Comparison of ENCODE assay signal across 8 mouse cellular contexts in genomic region chr10:78069101-78070011, GRCm38 (mm10). TPM values are rescaled to one million over a fixed set of nuclear protein-coding genes. Genes with fewer than 3 reads are reported as not detected.
A peak's percentile ranks its signal among the peaks of the same experiment; 100 is the strongest.
DNase-seq lines count a peak whose midpoint lies in the region; ATAC-seq and TF ChIP-seq lines count a peak whose summit lies in the region.

Gene Icosl (plus strand): TSS chr10:78069302.

- H3K9me3 ChIP-seq in erythroblast, embryonic 14.5 days (ENCODE audit: control insufficient read depth, low read length) = no peaks in the 10 kb centered on the region
- no peaks in the 10 kb centered on the region for H3K9me3 ChIP-seq in limb, embryonic 14.5 days (ENCODE audit: control insufficient read depth, low read length)
- no peaks in the 10 kb centered on the region for H3K9me3 ChIP-seq in midbrain, embryonic 14.5 days (ENCODE audit: control insufficient read depth, low read length)

- no peaks in the 10 kb centered on the region for H3K4me1 ChIP-seq in erythroblast, embryonic 14.5 days (ENCODE audit: control insufficient read depth)
- H3K4me1 ChIP-seq in limb, embryonic 14.5 days (ENCODE audit: control insufficient read depth, insufficient read depth, low read length) = 0 out of 2 replicates have a peak, but pooled peaks cover 4% of the 10 kb centered on the region
- H3K4me1 ChIP-seq in midbrain, embryonic 14.5 days (ENCODE audit: control insufficient read depth, insufficient read depth, low read length) = 0 out of 2 replicates have a peak, but pooled peaks cover 7% of the 10 kb centered on the region
- H3K4me1 ChIP-seq in spleen, adult 2 months (ENCODE audit: control insufficient read depth, insufficient read depth, insufficient read length) = peaks cover 14% of the 10 kb centered on the region; the same call in 1 of the 2 replicates

- H3K4me2 ChIP-seq in limb, embryonic 14.5 days (replicated peaks; ENCODE audit: low read depth, low read length, severe bottlenecking) = peak within 1 kb of the TSS; percentile 97
- H3K4me2 ChIP-seq in midbrain, embryonic 14.5 days (ENCODE audit: low read length) = peak within 1 kb of the TSS; percentile 99

- WGBS in limb, embryonic 14.5 days = 1% methylated on average over 63 of the region's 66 CpGs
- under 1% methylated on average over 66 of the region's 66 CpGs for WGBS in midbrain, embryonic 14.5 days
- under 1% methylated on average over 66 of the region's 66 CpGs for WGBS in spleen, adult 2 months

- peak within 1 kb of the TSS; percentile 58 for H3K4me3 ChIP-seq in erythroblast, embryonic 14.5 days (replicated peaks)
- peak within 1 kb of the TSS; percentile 65 for H3K4me3 ChIP-seq in limb, embryonic 14.5 days (replicated peaks; ENCODE audit: low read length)
- H3K4me3 ChIP-seq in midbrain, embryonic 14.5 days (replicated peaks; ENCODE audit: low read depth, low read length) = peak within 1 kb of the TSS; percentile 53
- peak within 1 kb of the TSS; percentile 94 for H3K4me3 ChIP-seq in spleen, adult 2 months (ENCODE audit: extremely low read depth, insufficient read depth, insufficient read length)

- peaks cover 45% of the 10 kb centered on the region for H3K27me3 ChIP-seq in erythroblast, embryonic 14.5 days (ENCODE audit: control insufficient read depth)
- no peaks in the 10 kb centered on the region for H3K27me3 ChIP-seq in limb, embryonic 14.5 days (ENCODE audit: control insufficient read depth, insufficient read depth, low read length)
- peaks cover 9% of the 10 kb centered on the region for H3K27me3 ChIP-seq in midbrain, embryonic 14.5 days (ENCODE audit: control insufficient read depth, insufficient read depth, low read length)
- no peaks in the 10 kb centered on the region for H3K27me3 ChIP-seq in spleen, adult 2 months (ENCODE audit: control insufficient read depth, insufficient read depth, low read length)

- H3K36me3 ChIP-seq in erythroblast, embryonic 14.5 days (ENCODE audit: control insufficient read depth) = no peaks in the 10 kb centered on the region; the same call in 1 of the 2 replicates
- H3K36me3 ChIP-seq in limb, embryonic 14.5 days (ENCODE audit: control insufficient read depth, insufficient read depth, low read length) = no peaks in the 10 kb centered on the region
- H3K36me3 ChIP-seq in midbrain, embryonic 14.5 days (ENCODE audit: control insufficient read depth, insufficient read depth, low read length) = no peaks in the 10 kb centered on the region
- peaks cover 30% of the 10 kb centered on the region for H3K36me3 ChIP-seq in spleen, adult 2 months (ENCODE audit: control insufficient read depth, insufficient read depth, low read length)

- TF ChIP-seq POLR2A in limb, embryonic 14.5 days (IDR thresholded peaks at IDR 0.05; ENCODE audit: borderline replicate concordance, extremely low read depth, insufficient read depth, insufficient read length) = no peak
- TF ChIP-seq POLR2A in spleen, adult 2 months (IDR thresholded peaks at IDR 0.05; ENCODE audit: low read depth, low read length) = peak; percentile 70

- H3K9ac ChIP-seq in limb, embryonic 14.5 days (ENCODE audit: low read depth, low read length, severe bottlenecking) = peak within 1 kb of the TSS; percentile 61
- H3K9ac ChIP-seq in midbrain, embryonic 14.5 days (replicated peaks; ENCODE audit: low read length) = peak within 1 kb of the TSS; percentile 56

- no peak for ATAC-seq in erythroblast, adult 5-6 weeks (replicated peaks; ENCODE audit: low FRiP score, poor library complexity, severe bottlenecking)
- ATAC-seq in limb, embryonic 14.5 days (ENCODE audit: low FRiP score, low read depth) = peak; percentile 92
- ATAC-seq in midbrain, embryonic 14.5 days (ENCODE audit: low FRiP score, low TSS enrichment) = peak; percentile 81

- peak; percentile 81 for DNase-seq in embryo, embryonic 9.5 days (ENCODE audit: extremely low spot score)
- peak; percentile 79 for DNase-seq in heart, adult 8-10 months (ENCODE audit: low spot score)
- peak; percentile 86 for DNase-seq in kidney, adult 18-20 months
- peak; percentile 71 for DNase-seq in limb, embryonic 14.5 days (ENCODE audit: low spot score)
- DNase-seq in midbrain, embryonic 14.5 days = peak; percentile 76
- DNase-seq in spleen, adult 2 months (ENCODE audit: low read depth in 1 of 2, low spot score in 2 of 2) = peak; percentile 62 to 93

- peak; percentile 68; the same call in 1 of the 2 replicates for TF ChIP-seq CTCF in spleen, adult 2 months (IDR thresholded peaks at IDR 0.05; ENCODE audit: extremely low read depth, insufficient read depth, insufficient read length, insufficient replicate concordance)

- H3K27ac ChIP-seq in limb, embryonic 14.5 days (replicated peaks; ENCODE audit: low read depth, low read length) = no peak within 1 kb of the TSS
- H3K27ac ChIP-seq in midbrain, embryonic 14.5 days (replicated peaks; ENCODE audit: low read depth, low read length) = no peak within 1 kb of the TSS
- peak within 1 kb of the TSS; percentile 91 for H3K27ac ChIP-seq in spleen, adult 2 months (ENCODE audit: insufficient read depth, low read length)

RNA-seq across cellular contexts. Expression of gene Icosl, which starts in this region (rescaled TPM):
- polyA plus RNA-seq in erythroblast, embryonic 14.5 days (2012) = 0.01 TPM in 1 of 2 replicates, not detected in the other
- 2.3 and 2.7 TPM in 2 replicates for total RNA-seq in erythroblast, adult 5-6 weeks (2015; ENCODE audit: low replicate concordance)
- 1.8 and 4.9 TPM in 2 replicates for total RNA-seq in erythroblast, adult 5-6 weeks (2017; ENCODE audit: low replicate concordance)
- 1 to 10 TPM; 6.1 to 7.9 (median 7.0) TPM for total RNA-seq in heart, adult 8-10 months (2022)
- polyA plus RNA-seq in limb, embryonic 14.5 days (2012; rRNA removed) = 8.7 and 10.9 TPM in 2 replicates
- polyA plus RNA-seq in limb, embryonic 14.5 days (2014; fragmentation: Nextera tagmentation; extraction: Ambion mirVana) = 5.6 and 6.9 TPM in 2 replicates
- polyA plus RNA-seq in midbrain, embryonic 14.5 days (2014; fragmentation: Nextera tagmentation; extraction: Ambion mirVana) = 0.50 and 0.71 TPM in 2 replicates
- polyA plus RNA-seq in spleen, adult 2 months (2012; rRNA removed) = 78.1 and 82.7 TPM in 2 replicates

Comparison
In these comparisons a context has a peak if more than half of its experiments do, and no peak if none do; other contexts are left out.
1. Peak in DNase-seq, ATAC-seq, H3K4me3 ChIP-seq, H3K9ac ChIP-seq and H3K4me2 ChIP-seq in midbrain, embryonic 14.5 days; RNA of the gene not detected or under 1 TPM.